Mouse (Mus musculus) mesoderm, embryonic 11.5 days (tissue): ENCODE measurements around the gene Vps52.

Experiments
- DNase-seq: peaks from one replicate; pipeline ENCODE4 v3.0.0-alpha.2; 2012; ENCODE audit warnings: low read depth, low spot score

The Vps52 gene

GRCm38 (mm10) chr17:33920282-33921097 lies 35.1 kb upstream of the Vps52 start:
- peak; percentile 90 for DNase-seq

- DNase-seq = no peak
These were observed 34.3 kb upstream of the Vps52 start for GRCm38 (mm10) chr17:33921361-33921760.

GRCm38 (mm10) chr17:33924577-33925283 lies 30.9 kb upstream of the Vps52 start:
- DNase-seq = peak; percentile 60

GRCm38 (mm10) chr17:33925406-33926116 lies 30.1 kb upstream of the Vps52 start:
- DNase-seq = no peak

- DNase-seq = no peak
These were observed 29.2 kb upstream of the Vps52 start for GRCm38 (mm10) chr17:33926207-33926932.

GRCm38 (mm10) chr17:33928251-33928947 lies 27.2 kb upstream of the Vps52 start:
- no peak for DNase-seq

- DNase-seq = peak; percentile 95
These were observed 26.0 kb upstream of the Vps52 start, which contains the start of gene Rgl2 for GRCm38 (mm10) chr17:33929371-33930279. Rgl2 (plus strand) TSS chr17:33929543.

- DNase-seq = no peak
These were observed 25.1 kb upstream of the Vps52 start for GRCm38 (mm10) chr17:33930280-33931158.

- DNase-seq = no peak
These were observed 24.3 kb upstream of the Vps52 start for GRCm38 (mm10) chr17:33931159-33931866.

GRCm38 (mm10) chr17:33931947-33932346 lies 23.7 kb upstream of the Vps52 start:
- DNase-seq = no peak

GRCm38 (mm10) chr17:33932448-33932847 lies 23.2 kb upstream of the Vps52 start:
- DNase-seq = no peak

- no peak for DNase-seq
These were observed 22.6 kb upstream of the Vps52 start for GRCm38 (mm10) chr17:33932970-33933369.

GRCm38 (mm10) chr17:33935422-33936055 lies 20.1 kb upstream of the Vps52 start:
- no peak for DNase-seq

GRCm38 (mm10) chr17:33936993-33937392 lies 18.6 kb upstream of the Vps52 start:
- no peak for DNase-seq

GRCm38 (mm10) chr17:33938783-33939182 lies 16.8 kb upstream of the Vps52 start:
- DNase-seq = no peak

GRCm38 (mm10) chr17:33940206-33940805 lies 15.3 kb upstream of the Vps52 start, which contains the start of the genes Pfdn6 and Wdr46:
Pfdn6 (minus strand) TSS chr17:33940343.
Wdr46 (plus strand) TSS chr17:33940660.
- peak; percentile 91 for DNase-seq

- DNase-seq = no peak
These were observed 14.6 kb upstream of the Vps52 start for GRCm38 (mm10) chr17:33940981-33941380.
